Mouse (Mus musculus) intestine, embryonic 14.5 days (tissue): ENCODE measurements around the gene Neurod4. TPM values are rescaled to one million over a fixed set of nuclear protein-coding genes. Genes with fewer than 3 reads are reported as not detected.

Experiments used
- ATAC-seq: fragments of 200-750 bp; cut with Nextera tagmentation; replicated peaks from 2 replicates; pipeline ENCODE4 v1.8.0; 2017; ENCODE audit warnings: low read depth, moderate number of reproducible peaks, moderate TSS enrichment, moderate library complexity; ENCODE audit not compliant: low FRiP score, low TSS enrichment
- DNase-seq: peaks from one replicate; pipeline ENCODE4 v3.0.0-alpha.2; 2018; ENCODE audit warnings: low spot score
- H3K27ac ChIP-seq: fragments of 300-500 bp; sonication (generic); 2 replicates; pipeline ENCODE4 v1.5.1; 2014; ENCODE audit warnings: low read depth, mild to moderate bottlenecking, control low read depth
- H3K27me3 ChIP-seq: fragments of 300-500 bp; sonication (generic); replicated peaks from 2 replicates; pipeline ENCODE4 v1.6.1; 2014; ENCODE audit warnings: low read length, control low read depth; ENCODE audit not compliant: control insufficient read depth, insufficient read depth
- H3K36me3 ChIP-seq: fragments of 300-500 bp; sonication (generic); 2 replicates; pipeline ENCODE4 v1.6.1; 2014; ENCODE audit warnings: low read length, control low read depth; ENCODE audit not compliant: control insufficient read depth, insufficient read depth
- H3K4me1 ChIP-seq: fragments of 300-500 bp; sonication (generic); replicated peaks from 2 replicates; pipeline ENCODE4 v1.6.1; 2014; ENCODE audit warnings: low read length, control low read depth, mixed read lengths; ENCODE audit not compliant: control insufficient read depth, insufficient read depth
- H3K4me2 ChIP-seq: fragments of 300-500 bp; sonication (generic); 2 replicates; pipeline ENCODE4 v1.6.1; 2014; ENCODE audit warnings: low read length
- H3K4me3 ChIP-seq: fragments of 300-500 bp; sonication (generic); 2 replicates; pipeline ENCODE4 v1.5.1; 2014; ENCODE audit warnings: low read depth, low read length, control low read depth, mixed read lengths
- H3K9ac ChIP-seq: fragments of 300-500 bp; sonication (generic); 2 replicates; pipeline ENCODE4 v1.6.1; 2014; ENCODE audit warnings: mild to moderate bottlenecking, low read length
- H3K9me3 ChIP-seq: fragments of 300-500 bp; sonication (generic); 2 replicates; pipeline ENCODE4 v1.6.1; 2016; ENCODE audit warnings: low read length, control low read depth; ENCODE audit not compliant: control insufficient read depth
- WGBS: fragments of 180-500 bp; shearing (Covaris S2); extraction: QIAGEN DNeasy Blood & Tissue Kit; methylation state at CpG from one replicate; pipeline ENCODE4 v1.1.7; 2014; 5-methylcytosine and 5-hydroxymethylcytosine counted together
- polyA plus RNA-seq: library from polyadenylated mRNA; unstranded; fragments of >200 nt; fragmentation: Nextera tagmentation; extraction: Ambion mirVana; gene quantifications from 2 replicates; pipeline ENCODE4 v1.2.1, GENCODE M21; 2014

The Neurod4 gene
- polyA plus RNA-seq, 1 experiment from 2014 or later: not detected

DNA sequence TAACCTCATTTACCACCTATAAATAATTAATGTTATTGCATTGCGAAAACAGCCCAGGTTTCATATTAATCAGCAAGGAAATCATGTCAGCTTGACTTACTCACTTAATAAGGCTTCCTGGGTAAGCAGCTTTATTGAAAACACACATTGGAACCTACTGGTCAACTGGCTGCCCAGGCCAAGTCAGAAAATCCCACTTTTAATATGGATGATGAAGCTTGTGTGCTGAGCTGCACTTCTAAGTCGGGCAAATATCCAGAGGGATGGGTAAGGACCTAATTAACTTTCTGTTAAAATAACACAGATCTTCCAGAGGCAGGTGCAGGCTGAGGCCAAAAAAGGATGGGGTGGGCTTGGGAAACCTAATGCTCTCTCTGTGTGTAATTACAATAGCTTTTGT, 4.3 kb downstream of the Neurod4 start:
- no peak overlapping the region for H3K4me2 ChIP-seq
- no peaks in the 10 kb centered on the region for H3K4me1 ChIP-seq
- H3K36me3 ChIP-seq: no peaks in the 10 kb centered on the region
- no peaks in the 10 kb centered on the region for H3K9me3 ChIP-seq
- DNase-seq: no peak
- no peak overlapping the region for H3K9ac ChIP-seq
- WGBS: 68% methylated on average over 2 of the region's 2 CpGs
- H3K27ac ChIP-seq: no peak overlapping the region
- no peaks in the 10 kb centered on the region for H3K27me3 ChIP-seq
- no peak overlapping the region for H3K4me3 ChIP-seq
- no peak for ATAC-seq

DNA sequence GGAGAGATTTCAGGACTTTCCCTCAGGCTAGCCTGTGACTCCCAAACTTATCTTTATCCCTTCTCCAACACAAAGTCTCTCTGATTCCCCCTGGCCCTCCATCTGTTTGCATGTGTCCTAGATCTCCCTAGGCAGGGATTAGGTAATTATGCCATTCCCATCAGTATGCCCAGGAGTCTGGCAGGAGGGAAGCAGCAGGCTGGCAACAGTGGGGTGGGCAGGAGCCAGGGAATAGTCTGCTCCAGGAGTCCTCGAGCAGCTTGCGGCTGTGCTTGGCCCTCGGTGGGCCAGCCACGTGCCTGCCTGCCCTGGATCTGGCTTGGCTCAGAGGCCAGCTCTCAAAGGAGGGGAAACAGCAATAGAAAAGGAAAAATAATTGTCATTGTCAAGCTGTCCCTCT, 16.8 kb downstream of the Neurod4 start:
- 63% methylated on average over 4 of the region's 4 CpGs for WGBS
- Histone ChIP-seq H3K4me2 (no peak overlapping the region), H3K27me3 (no peaks in the 10 kb centered on the region), H3K27ac (no peak overlapping the region), H3K9me3 (no peaks in the 10 kb centered on the region), H3K4me1 (no peaks in the 10 kb centered on the region), H3K36me3 (no peaks in the 10 kb centered on the region), H3K9ac (no peak overlapping the region), H3K4me3 (no peak overlapping the region)
- no peak for ATAC-seq
- no peak for DNase-seq

DNA sequence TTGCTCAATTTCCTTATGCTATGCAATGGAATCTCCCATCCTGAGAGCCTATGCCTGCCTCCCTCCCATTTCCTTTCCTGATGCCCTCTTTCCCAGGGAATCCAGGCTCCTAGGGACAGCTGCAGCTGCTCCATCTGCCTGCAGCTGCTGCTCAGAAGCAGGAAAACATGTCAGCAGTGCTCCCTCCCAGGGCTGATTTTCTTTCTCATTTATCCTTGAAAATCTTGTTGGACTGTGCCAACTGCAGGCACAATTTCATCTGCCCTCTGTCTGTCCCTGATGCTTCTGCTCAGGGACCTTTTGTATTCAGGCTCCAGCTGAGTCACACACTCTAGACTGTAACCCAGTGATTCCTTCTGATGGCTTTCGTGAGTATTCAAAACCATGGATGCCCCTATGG, 20.6 kb downstream of the Neurod4 start:
- ATAC-seq (no peak), DNase-seq (no peak)
- Histone ChIP-seq H3K9ac (no peak overlapping the region), H3K4me2 (no peak overlapping the region), H3K27me3 (no peaks in the 10 kb centered on the region), H3K4me3 (no peak overlapping the region), H3K36me3 (no peaks in the 10 kb centered on the region), H3K27ac (no peak overlapping the region), H3K9me3 (no peaks in the 10 kb centered on the region), H3K4me1 (no peaks in the 10 kb centered on the region)
- 75% methylated on average over 1 of the region's 1 CpGs for WGBS

DNA sequence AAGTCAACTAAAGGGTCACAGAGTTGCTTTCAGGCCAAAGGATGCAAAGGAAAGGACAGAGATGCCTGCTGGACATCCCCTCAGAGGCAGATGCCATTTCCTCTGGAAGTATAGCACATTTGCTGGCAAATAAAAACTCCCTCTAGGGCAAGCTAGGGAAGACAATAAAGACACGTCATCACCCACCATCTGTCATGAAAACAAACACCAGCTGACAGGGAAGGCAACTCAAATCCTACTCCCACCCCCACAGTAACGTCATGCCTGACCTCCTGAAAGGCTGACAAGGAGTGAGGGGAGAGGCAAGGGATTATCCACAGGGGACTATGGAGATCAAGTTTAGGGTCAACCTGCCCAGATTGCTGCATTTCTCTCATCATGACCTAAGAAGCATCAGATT, 35.8 kb downstream of the Neurod4 start:
- no peak overlapping the region for H3K4me2 ChIP-seq
- H3K9ac ChIP-seq: no peak overlapping the region
- 6% methylated on average over 2 of the region's 2 CpGs for WGBS
- H3K27me3 ChIP-seq: no peaks in the 10 kb centered on the region
- no peaks in the 10 kb centered on the region for H3K4me1 ChIP-seq
- no peak for DNase-seq
- H3K36me3 ChIP-seq: no peaks in the 10 kb centered on the region
- ATAC-seq: no peak
- no peaks in the 10 kb centered on the region for H3K9me3 ChIP-seq
- no peak overlapping the region for H3K4me3 ChIP-seq
- H3K27ac ChIP-seq: no peak overlapping the region

DNA sequence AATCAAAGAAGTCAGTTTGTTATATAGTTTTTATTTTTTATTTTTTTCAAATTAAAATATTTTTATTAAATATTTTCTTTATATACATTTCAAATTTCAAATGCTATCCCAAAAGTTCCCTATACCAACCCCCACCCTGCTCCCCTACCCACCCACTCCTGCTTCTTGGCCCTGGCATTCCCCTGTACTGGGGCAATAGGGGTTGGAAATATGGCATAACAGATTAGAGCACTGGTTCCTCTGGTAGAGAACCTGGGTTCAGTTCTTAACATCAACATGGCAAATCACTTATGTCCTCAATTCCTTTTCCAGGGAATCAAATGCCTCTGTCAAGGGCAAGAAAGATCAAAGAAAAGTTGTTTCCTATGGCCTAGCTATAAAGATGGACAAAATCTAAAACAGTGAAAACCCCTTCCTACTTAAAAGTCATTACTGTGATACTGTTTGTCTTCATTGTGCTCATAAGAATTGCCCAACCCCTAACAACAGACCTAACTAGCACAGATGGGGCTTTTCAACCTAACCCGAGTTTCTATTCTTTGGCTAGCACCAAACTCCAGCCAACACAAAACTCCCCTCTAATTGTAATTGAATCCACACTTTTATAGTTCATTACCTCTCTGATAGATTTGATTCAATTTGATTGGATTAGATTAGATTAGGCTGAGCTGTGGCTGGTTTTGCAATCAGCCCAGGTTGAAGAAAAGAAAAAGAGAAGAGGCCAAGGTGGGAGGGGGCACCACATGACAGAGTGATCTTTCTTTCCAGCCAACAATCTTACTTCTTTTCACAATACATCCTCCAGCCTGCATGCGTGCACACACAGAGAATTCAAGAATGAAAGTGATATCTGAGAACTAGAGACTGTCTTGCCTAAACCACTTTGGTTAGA, 41.5 kb downstream of the Neurod4 start:
- Histone ChIP-seq H3K27me3 (no peaks in the 10 kb centered on the region), H3K27ac (no peak overlapping the region), H3K9me3 (no peaks in the 10 kb centered on the region), H3K9ac (no peak overlapping the region), H3K36me3 (no peaks in the 10 kb centered on the region), H3K4me1 (no peaks in the 10 kb centered on the region), H3K4me2 (no peak overlapping the region), H3K4me3 (no peak overlapping the region)
- no peak for DNase-seq
- ATAC-seq: no peak
- WGBS: 71% methylated on average over 2 of the region's 2 CpGs

DNA sequence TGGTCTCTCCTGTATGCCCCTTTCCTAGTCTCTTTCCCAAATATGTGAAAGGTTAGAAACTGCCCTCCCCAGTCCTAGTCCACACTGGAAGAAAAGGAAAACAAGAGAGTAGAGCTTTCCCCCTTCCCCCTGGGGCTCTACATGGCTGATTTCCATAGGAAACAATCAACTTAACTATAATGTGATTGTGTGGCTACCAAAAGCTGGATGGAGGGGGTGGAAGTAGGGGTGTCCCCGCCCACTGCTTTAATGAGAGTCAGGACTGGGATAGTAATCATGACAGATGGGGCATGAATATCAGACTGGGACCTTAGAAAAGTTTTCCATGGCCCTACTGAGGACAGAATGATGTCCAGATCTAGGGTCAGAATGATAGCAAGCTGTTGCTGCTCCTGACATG, 45.5 kb downstream of the Neurod4 start:
- H3K27me3 ChIP-seq: no peaks in the 10 kb centered on the region
- no peaks in the 10 kb centered on the region for H3K9me3 ChIP-seq
- no peak overlapping the region for H3K27ac ChIP-seq
- no peaks in the 10 kb centered on the region for H3K36me3 ChIP-seq
- 32% methylated on average over 1 of the region's 1 CpGs for WGBS
- ATAC-seq (no peak), DNase-seq (no peak)
- H3K4me2 ChIP-seq: no peak overlapping the region
- H3K9ac ChIP-seq: no peak overlapping the region
- H3K4me1 ChIP-seq: no peaks in the 10 kb centered on the region
- H3K4me3 ChIP-seq: no peak overlapping the region

DNA sequence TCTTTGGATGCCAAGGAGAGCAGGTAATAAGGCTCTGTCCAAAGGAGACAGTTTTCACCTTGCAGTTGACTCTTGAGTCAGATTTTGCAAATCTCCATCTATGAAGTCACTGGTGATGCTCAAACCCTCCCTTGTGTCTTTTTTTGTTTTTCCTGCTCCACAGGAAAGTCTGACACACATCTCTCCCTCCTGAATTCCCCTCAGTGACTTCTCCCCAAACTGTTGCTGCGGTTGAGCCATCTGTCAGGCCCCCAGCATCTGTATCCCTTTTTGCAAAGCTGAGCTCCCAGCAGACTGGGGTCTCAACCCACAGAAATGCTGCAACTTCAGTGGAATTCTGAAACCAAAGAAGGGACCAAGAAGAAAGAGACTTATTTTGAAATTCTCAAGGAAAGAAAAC, 47.9 kb downstream of the Neurod4 start:
- Histone ChIP-seq H3K9ac (no peak overlapping the region), H3K4me3 (no peak overlapping the region), H3K9me3 (no peaks in the 10 kb centered on the region), H3K4me1 (no peaks in the 10 kb centered on the region), H3K27me3 (no peaks in the 10 kb centered on the region), H3K36me3 (no peaks in the 10 kb centered on the region), H3K4me2 (no peak overlapping the region), H3K27ac (no peak overlapping the region)
- 83% methylated on average over 1 of the region's 1 CpGs for WGBS
- ATAC-seq: no peak
- DNase-seq: no peak

DNA sequence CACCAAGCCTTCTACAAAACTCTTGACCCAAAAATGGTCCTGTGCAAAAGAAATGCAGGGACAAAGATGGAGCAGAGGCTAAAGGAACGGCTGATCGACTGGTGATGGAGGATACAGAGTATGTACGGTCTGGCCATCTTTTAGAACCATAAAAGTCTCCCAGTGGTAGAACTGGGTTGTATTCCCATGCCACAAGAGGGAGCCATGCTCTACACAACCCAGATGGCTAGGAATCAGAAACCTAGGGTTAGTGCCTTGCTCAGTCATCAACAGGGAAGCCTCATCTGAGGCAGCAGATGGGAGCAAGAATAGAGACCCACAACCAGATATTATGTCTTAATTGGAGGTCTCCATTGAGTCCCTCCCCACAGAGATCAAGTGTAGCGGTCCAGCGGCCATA, 50.5 kb downstream of the Neurod4 start:
- H3K4me2 ChIP-seq: no peak overlapping the region
- no peaks in the 10 kb centered on the region for H3K4me1 ChIP-seq
- H3K36me3 ChIP-seq: no peaks in the 10 kb centered on the region
- H3K27ac ChIP-seq: no peak overlapping the region
- no peak for ATAC-seq
- no peaks in the 10 kb centered on the region for H3K27me3 ChIP-seq
- H3K9me3 ChIP-seq: no peaks in the 10 kb centered on the region
- no peak overlapping the region for H3K4me3 ChIP-seq
- 86% methylated on average over 5 of the region's 5 CpGs for WGBS
- no peak overlapping the region for H3K9ac ChIP-seq
- DNase-seq: no peak

DNA sequence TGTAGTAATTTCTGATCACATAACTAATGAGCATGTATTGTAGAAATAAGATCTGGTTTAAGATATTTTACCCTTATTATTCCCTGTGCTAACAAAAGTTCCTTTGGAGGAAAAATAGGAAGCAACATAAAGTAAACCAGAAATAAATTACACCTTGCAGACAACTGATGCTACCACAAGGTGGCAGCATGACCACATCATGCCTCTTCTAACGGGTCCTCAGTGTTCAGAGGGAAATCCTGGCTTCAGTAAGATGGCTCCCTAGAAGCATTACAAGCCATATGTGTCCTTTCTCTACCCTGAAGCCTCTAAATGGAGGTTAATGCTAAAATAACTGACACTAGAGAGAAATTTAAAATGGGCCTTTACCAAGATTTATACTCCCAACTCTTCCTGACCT, 51.8 kb downstream of the Neurod4 start:
- H3K27me3 ChIP-seq: no peaks in the 10 kb centered on the region
- no peak overlapping the region for H3K9ac ChIP-seq
- no peak overlapping the region for H3K4me2 ChIP-seq
- 4% methylated on average over 1 of the region's 1 CpGs for WGBS
- no peaks in the 10 kb centered on the region for H3K36me3 ChIP-seq
- no peak overlapping the region for H3K27ac ChIP-seq
- no peak overlapping the region for H3K4me3 ChIP-seq
- 0 out of 2 replicates have a peak, but pooled peaks have one; percentile 68 for ATAC-seq
- no peaks in the 10 kb centered on the region for H3K4me1 ChIP-seq
- peak; percentile 57 for DNase-seq
- no peaks in the 10 kb centered on the region for H3K9me3 ChIP-seq
